Mouse (Mus musculus) CH12F3 (cell line): ENCODE data around the gene Hbq1b.
"Not testable (repeated sequence)": the region's sequence is repeated elsewhere in the genome, so short reads cannot be mapped to it uniquely, and the experiment has no call there.

Source experiments
- in situ Hi-C: fragments of 300-500 bp; cut with MboI; formaldehyde crosslinking; loops from 2 replicates; pipeline ENCODE4 v1.14.3; 2020; ENCODE audit warnings: low sequenced_read_pairs

Hbq1b gene

DNA sequence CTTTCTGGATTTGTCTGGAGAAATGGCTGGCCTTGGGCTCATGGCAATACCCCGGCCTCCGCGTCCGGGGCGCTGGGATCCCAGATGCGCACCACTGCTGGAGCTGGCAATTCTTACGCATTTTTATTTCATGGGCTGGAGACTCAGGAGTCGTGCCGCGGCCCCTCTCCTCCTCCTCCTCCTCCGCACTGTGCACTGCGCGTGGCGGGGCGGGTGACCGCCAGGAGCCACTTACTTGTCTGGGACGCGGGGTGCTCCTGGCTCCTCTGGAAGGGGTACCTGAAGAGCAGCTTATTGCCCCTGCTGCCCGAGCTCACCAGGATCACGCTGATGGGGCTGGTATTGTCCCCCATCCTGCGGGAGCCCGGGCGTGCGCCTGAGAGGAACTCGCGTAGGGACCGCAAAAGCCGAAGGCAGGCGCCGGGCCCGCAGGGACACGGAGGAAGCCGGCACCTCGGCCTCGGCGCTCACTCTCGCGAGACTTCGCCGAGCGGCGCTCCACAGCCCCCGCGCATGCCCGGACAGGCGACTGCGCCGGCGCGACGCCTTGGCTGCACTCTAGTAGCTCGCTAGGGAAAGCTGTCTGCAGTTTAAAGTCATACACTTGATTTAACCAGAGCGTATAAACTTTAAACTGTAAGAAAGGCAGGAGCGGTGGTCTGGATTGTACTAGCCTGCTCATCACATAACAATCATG, 19.4 kb upstream of the Hbq1b start, which contains the start of gene Nprl3:
Gene Nprl3, minus strand, starts transcription at position 520 of the 697 bp plus-strand sequence.
- in situ Hi-C loops, result no loop called here

GRCm38 (mm10) chr11:32267964-32268363, 18.8 kb upstream of the Hbq1b start:
- in situ Hi-C loops, result no loop called here

- in situ Hi-C loops, result no loop called here
These were observed 17.8 kb upstream of the Hbq1b start for GRCm38 (mm10) chr11:32268952-32269351.

GRCm38 (mm10) chr11:32271178-32271577, 15.6 kb upstream of the Hbq1b start:
- in situ Hi-C loops, result no loop called here

- in situ Hi-C loops, result no loop called here
These were observed 10.4 kb upstream of the Hbq1b start, which contains the start of gene Hba-x for GRCm38 (mm10) chr11:32276347-32276746. Gene Hba-x (plus strand): TSS chr11:32276400.

GRCm38 (mm10) chr11:32277736-32278457, 8.9 kb upstream of the Hbq1b start:
- in situ Hi-C loops, result no loop called here

DNA sequence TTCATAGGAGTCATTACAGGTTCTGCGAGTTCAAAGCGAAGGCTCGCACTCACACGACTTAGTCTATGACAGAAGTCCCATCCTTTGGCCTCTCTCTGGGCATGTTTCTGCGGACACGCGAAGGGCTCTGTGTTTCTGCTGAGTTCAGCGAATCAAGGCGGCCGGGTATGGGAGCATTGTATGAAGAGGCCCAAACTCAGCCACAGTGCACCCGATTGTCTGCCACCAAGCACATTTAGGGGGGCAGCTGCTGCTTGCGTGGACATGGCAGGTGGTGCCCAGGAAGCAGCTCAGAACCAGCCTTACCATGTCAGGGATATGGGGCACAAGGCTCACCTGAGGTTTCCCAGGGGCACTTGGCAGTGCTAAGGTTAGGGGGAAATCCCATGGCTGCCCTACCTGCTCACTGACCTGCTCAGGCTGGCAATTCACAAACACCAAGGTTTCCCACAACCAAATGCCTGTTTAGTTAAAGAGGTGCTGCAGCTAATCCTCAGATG, 8.3 kb upstream of the Hbq1b start:
- in situ Hi-C loops, result no loop called here

DNA sequence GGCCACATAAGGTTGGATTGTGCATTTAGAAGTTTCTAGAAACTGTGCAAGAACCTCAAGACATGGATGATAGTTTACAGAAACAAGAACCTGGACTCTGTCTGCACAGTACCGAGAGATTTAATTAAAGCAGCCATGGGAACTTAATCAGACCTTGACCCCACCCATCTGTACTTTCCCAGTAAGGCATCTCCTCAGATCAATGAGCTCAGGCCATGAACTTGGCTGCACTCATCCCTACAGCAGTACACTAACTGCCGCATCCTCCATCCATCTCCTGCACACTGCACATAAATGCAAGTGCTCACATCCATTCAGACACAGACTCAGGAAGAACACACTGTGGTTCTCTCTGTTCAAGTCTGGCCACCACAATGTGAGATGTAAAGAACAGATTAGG, 6.1 kb upstream of the Hbq1b start:
- in situ Hi-C loops, result no loop called here

DNA sequence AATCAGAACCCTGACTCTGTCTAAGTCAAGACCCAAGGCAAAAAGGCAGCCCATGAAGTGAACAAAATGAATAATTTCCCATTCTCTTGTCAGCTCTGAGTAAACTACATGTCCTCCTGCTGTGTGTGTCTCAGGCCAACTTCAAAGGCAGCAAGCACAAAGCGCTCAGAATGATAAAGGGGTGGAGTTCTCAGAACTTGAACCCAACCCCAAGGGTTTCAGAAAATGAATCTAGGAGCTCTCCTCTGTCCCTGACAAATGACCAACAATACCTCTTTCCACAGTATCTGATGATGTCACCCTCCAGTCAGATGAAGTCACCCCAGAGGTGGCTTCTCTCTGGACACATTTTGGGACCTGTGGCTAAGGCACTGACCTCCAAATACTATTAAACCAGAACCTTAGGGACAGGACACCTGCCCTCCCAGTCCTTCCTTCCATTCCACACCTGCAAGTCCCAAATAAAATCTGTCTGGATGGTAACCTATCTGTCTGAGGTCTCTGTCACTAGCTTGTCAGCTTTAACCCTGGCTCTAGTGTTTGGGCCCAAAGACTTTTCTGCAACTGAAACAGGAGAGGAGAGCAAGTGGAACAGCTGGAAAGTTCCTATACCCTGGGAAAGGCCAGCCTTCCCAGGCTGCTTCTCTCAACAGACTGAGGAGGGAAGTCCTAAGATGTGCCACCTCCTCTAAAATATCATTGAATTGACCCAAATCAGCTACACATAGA, 5.2 kb upstream of the Hbq1b start:
- in situ Hi-C loops, result no loop called here

DNA sequence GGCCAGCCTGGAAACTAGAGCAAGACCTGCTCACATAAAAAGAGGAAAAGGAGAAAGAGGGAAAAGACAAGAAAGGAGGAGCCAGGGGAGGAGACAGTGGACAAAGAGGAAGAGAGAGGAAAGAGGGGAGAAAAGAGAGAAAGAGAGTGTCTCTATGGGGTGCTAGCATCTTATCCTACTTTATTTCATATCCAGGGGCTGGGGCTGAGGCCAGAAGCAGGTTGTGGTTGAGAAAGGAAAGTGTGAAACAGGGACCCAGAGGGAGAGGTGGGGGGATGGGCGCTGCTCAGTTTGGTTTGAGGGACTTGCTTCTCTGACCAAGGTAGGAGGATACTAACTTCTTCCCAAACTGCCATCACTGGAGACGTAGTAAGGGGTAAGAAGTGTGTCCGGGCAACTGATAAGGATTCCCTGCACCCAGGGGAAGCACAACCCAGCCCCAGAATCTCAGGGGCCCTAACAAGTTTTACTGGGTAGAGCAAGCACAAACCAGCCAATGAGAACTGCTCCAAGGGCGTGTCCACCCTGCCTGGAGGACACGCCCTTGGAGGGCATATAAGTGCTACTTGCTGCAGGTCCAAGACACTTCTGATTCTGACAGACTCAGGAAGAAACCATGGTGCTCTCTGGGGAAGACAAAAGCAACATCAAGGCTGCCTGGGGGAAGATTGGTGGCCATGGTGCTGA, 3.5 kb upstream of the Hbq1b start, which contains the start of gene Hba-a1:
Gene Hba-a1, plus strand, starts transcription at position 421 of the 687 bp plus-strand sequence.
- in situ Hi-C loops, result not testable (repeated sequence)

DNA sequence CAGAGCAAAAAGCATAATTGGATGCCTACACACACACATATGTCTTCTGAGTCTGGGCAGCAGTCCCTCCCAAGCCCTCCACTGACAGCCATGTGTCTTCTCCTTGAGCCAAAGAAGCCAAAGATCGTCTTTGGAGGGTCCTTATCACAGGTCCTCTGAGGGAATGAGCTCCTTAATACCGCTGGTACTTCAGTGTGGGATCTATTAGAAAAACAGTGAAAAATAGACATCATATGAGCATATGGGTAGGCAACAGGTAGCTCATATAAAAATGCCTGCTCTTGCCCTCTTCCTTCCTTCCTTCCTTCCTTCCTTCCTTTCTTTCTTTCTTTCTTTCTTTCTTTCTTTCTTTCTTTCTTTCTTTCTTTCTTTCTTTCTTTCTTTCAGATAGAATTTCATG, 2.2 kb upstream of the Hbq1b start:
- in situ Hi-C loops, result not testable (repeated sequence)

- in situ Hi-C loops, result no loop called here
These were observed 1.6 kb upstream of the Hbq1b start for GRCm38 (mm10) chr11:32285031-32285775.

GRCm38 (mm10) chr11:32285887-32286286, 878 bp upstream of the Hbq1b start:
- in situ Hi-C loops, result not testable (repeated sequence)

DNA sequence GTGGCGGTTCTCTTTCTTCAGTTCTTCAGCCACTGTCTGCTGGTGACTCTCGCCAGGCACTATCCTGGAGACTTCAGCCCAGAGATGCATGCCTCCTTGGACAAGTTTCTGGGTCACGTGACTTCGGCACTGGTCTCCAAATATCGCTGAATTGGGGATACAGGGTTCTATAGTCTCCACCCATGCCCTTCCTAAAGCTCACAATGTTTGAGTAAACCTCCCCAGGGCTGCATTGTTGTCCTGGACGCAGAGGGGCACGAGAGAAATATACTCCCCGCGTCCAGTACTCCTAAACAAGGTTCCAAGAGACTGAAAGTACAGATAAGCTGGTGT, 694 bp downstream of the Hbq1b start:
- in situ Hi-C loops, result no loop called here

DNA sequence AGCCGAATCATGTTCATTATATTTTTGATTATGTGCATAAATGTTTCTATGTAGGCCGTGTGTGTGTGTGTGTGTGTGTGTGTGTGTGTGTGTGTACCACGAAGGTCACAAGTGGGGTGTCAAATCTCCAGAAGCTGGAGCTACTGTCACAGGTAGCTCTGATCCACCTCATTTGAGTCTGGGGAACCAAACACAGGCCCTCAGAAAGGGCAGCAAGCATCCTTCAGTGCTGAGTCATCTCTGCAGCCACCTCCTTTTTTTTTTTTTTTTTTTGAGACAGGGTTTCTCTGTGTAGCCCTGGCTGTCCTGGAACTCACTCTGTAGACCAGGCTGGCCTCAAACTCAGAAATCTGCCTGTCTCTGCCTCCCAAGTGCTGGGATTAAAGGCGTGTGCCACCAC, 6.1 kb downstream of the Hbq1b start:
- in situ Hi-C loops, result not testable (repeated sequence)

DNA sequence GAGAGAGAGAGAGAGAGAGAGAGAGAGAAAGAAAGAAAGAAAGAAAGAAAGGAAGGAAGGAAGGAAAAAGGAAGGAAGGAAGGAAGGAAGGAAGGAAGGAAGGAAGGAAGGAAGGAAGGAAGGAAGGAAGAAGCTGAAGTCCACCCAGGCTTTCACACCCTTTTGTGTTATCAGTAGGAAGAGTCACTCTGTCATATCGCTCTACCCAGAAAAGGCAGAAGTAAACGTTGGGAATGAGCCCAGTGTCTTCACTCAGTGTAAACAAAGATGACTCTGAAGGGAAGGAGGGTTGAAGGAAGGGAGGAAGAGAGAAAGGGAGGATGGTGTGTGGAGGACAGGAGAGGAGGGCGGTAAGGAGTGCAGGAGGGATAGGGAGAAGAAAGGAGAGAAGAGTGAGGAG, 6.7 kb downstream of the Hbq1b start:
- in situ Hi-C loops, result not testable (repeated sequence)

DNA sequence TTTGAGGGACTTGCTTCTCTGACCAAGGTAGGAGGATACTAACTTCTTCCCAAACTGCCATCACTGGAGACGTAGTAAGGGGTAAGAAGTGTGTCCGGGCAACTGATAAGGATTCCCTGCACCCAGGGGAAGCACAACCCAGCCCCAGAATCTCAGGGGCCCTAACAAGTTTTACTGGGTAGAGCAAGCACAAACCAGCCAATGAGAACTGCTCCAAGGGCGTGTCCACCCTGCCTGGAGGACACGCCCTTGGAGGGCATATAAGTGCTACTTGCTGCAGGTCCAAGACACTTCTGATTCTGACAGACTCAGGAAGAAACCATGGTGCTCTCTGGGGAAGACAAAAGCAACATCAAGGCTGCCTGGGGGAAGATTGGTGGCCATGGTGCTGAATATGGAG, 9.4 kb downstream of the Hbq1b start, which contains the start of gene Hba-a2:
Gene Hba-a2, plus strand, starts transcription at position 287 of the 400 bp plus-strand sequence.
- in situ Hi-C loops, result not testable (repeated sequence)

GRCm38 (mm10) chr11:32297417-32297816, 10.7 kb downstream of the Hbq1b start:
- in situ Hi-C loops, result not testable (repeated sequence)

DNA sequence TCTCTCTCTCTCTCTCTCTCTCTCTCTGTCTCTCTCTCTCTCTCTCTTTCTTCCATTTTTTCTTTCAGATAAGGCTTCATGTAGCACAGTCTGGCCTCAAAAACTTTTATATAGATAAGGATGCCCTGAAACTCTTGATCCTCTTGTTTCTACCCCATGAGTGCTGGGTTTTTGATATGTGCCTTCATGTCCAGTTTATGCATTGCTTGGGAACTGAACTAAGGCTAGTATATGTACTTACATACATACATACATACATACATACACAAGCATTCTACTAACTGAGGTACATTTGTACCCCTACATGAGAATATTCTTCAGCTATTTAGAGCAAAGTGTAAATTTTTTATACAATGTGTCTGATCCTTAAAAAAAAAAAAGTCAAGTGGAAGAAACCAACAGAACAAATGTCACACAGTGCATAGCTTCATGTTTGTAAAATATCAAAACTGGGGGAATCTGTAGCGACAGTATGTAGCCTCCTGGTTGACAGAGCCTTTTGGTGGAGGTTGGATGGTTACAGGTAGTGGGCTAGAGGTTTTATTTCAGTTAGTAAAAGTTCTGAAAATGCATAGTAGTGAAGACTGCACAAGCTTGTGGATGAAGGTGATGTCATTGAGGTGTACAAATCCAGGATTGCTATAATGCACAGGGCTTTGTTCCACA, 11.2 kb downstream of the Hbq1b start:
- in situ Hi-C loops, result no loop called here

- in situ Hi-C loops, result no loop called here
These were observed 11.8 kb downstream of the Hbq1b start for GRCm38 (mm10) chr11:32298532-32298918.
